Mouse (Mus musculus): ENCODE measurements at regions not wholly inside any gene's neighbourhood (a gene's known extent, or its start where the extent isn't known, plus 50 kb on each side); places are given as distances from the start of the nearest gene placed in this dataset.
"Not testable (repeated sequence)": the region's sequence is repeated elsewhere in the genome, so short reads cannot be mapped to it uniquely, and the experiment has no call there.

DNA sequence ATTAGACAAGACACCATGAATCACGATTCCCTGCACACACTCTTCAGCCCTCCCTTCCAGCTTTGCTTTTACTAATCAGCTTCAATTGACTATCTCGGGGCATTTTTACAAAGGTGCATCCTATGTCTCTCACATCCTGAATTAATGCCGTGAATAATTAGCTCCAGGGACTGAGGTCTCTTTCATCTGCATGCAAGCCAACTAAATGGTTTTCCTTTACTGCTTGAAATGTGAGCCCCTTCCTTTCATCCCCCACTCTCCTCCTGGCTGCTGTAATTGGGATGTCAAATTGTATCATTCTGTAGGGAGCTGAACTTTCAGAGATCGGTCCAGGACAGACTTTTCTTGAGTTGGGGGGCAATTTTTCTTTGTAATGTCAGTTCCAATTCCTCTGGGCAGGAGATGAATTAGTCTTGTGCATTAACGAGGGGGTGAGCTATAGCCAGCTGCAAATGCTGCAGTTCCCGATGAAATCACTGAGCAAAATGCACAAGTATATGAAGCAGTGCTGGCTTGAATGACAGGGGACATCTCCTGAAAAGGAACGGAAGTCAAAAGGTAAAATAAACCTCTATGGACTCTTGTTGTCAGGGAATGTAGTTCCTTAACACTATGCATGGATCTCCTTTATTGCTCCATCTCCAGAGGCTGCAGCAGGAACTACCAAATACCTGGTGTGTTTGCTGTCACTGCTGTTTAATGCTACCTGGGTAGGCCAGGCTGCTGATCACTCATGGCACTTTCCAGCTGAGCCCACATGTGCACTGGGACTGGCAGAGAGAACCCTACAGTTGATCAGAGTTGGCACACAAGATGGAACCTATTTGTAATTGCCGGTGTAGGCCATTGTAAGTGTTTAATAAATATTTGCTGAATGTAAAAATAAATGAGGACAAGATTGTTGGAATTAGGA lies 1420.2 kb upstream of the Gm7489 start:
- no peaks in the 10 kb centered on the region for H3K9me3 ChIP-seq (ENCODE audit: low read length)
- TF ChIP-seq POU5F1 (IDR thresholded peaks at IDR 0.05; ENCODE audit: borderline replicate concordance, low read length) (no peak), CTCF (conservative IDR thresholded peaks at IDR 0.05; ENCODE audit: low read length) (no peak), NANOG (IDR thresholded peaks at IDR 0.05; ENCODE audit: borderline replicate concordance, low read length) (no peak)

GRCm38 (mm10) chr15:52478124-52478523 lies 1406.6 kb upstream of the Gm7489 start:
- H3K4me1 ChIP-seq (replicated peaks; ENCODE audit: low read depth, low read length); H3K27me3 ChIP-seq (ENCODE audit: insufficient read depth, low read length); H3K36me3 ChIP-seq (ENCODE audit: insufficient read depth, low read length): not testable (repeated sequence)
- peak overlapping the region; percentile 43 for H3K4me3 ChIP-seq (replicated peaks; ENCODE audit: low read length)
- peaks cover 12% of the 10 kb centered on the region for H3K9me3 ChIP-seq (ENCODE audit: low read length)

More for the DNA sequence above, 1420.2 kb upstream of the Gm7489 start:
- Histone ChIP-seq H3K4me3 (replicated peaks; ENCODE audit: low read length) (no peak overlapping the region), H3K4me1 (replicated peaks; ENCODE audit: low read depth, low read length) (peaks cover 28% of the 10 kb centered on the region), H3K27me3 (ENCODE audit: insufficient read depth, low read length) (no peaks in the 10 kb centered on the region), H3K36me3 (ENCODE audit: insufficient read depth, low read length) (no peaks in the 10 kb centered on the region)

GRCm38 (mm10) chr15:52480834-52481233 lies 1403.9 kb upstream of the Gm7489 start:
- Histone ChIP-seq H3K4me3 (replicated peaks; ENCODE audit: low read length) (no peak overlapping the region), H3K9me3 (ENCODE audit: low read length) (peaks cover 4% of the 10 kb centered on the region), H3K36me3 (ENCODE audit: insufficient read depth, low read length) (no peaks in the 10 kb centered on the region), H3K4me1 (replicated peaks; ENCODE audit: low read depth, low read length) (no peaks in the 10 kb centered on the region; the same call in 1 of the 2 replicates), H3K27me3 (ENCODE audit: insufficient read depth, low read length) (peaks cover 7% of the 10 kb centered on the region; the same call in 1 of the 2 replicates)
- no peak for TF ChIP-seq POU5F1 (IDR thresholded peaks at IDR 0.05; ENCODE audit: borderline replicate concordance, low read length)

DNA sequence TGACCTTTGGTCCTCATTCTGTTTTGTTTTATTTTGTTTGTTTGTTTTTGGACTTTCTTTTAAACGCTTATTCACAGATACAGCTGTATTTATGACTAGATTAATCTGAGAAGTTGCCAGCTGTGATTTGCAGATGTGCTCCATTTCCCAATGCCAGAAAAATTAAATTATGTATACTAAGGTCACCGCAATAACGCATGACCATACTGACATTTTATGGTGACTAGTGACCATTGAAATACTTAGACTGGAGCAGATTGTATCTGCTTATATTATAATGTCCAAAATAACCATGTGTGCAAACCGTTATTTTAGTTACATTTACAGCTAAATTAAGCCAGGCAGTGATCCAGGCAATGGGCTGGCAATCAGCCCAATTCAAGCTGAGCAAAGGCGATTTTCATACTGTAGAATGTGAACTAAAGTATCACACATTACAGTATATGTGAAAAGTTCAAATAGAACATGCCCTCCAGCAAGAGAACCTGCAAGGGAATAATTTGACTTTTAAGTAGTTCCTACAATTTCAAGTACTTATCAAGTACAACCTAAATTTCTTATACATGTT lies 1401.0 kb upstream of the Gm7489 start:
- Histone ChIP-seq H3K4me3 (replicated peaks; ENCODE audit: low read length) (no peak overlapping the region), H3K9me3 (ENCODE audit: low read length) (no peaks in the 10 kb centered on the region), H3K4me1 (replicated peaks; ENCODE audit: low read depth, low read length) (no peaks in the 10 kb centered on the region; the same call in 1 of the 2 replicates), H3K27me3 (ENCODE audit: insufficient read depth, low read length) (peaks cover under 1% of the 10 kb centered on the region; the same call in 1 of the 2 replicates), H3K36me3 (ENCODE audit: insufficient read depth, low read length) (no peaks in the 10 kb centered on the region)
- no peak for TF ChIP-seq NANOG (IDR thresholded peaks at IDR 0.05; ENCODE audit: borderline replicate concordance, low read length)
- TF ChIP-seq CTCF (conservative IDR thresholded peaks at IDR 0.05; ENCODE audit: low read length), result no peak
- no peak for TF ChIP-seq POU5F1 (IDR thresholded peaks at IDR 0.05; ENCODE audit: borderline replicate concordance, low read length)

DNA sequence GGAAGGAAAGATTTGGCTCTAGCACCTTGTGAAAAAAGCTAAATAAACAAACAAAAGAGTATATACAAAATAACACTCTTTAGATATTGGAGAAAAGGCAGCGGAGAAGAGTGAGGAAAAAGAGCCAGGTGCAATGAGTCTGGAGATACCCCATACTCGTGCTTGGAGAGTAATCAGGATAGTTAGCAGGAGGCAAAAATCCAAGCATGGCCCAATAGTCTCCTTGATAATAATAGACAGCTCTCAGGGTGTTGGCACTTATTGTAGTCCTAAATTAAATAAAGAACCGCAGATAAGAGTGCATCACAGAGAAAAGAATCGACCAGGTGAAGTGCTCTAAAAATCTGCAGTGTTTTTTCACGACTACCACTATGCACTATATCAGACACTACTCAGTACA lies 1400.4 kb upstream of the Gm7489 start:
- no peaks in the 10 kb centered on the region for H3K36me3 ChIP-seq (ENCODE audit: insufficient read depth, low read length)
- H3K27me3 ChIP-seq (ENCODE audit: insufficient read depth, low read length), result no peaks in the 10 kb centered on the region
- TF ChIP-seq CTCF (conservative IDR thresholded peaks at IDR 0.05; ENCODE audit: low read length) (no peak), NANOG (IDR thresholded peaks at IDR 0.05; ENCODE audit: borderline replicate concordance, low read length) (no peak), POU5F1 (IDR thresholded peaks at IDR 0.05; ENCODE audit: borderline replicate concordance, low read length) (no peak)
- no peaks in the 10 kb centered on the region for H3K9me3 ChIP-seq (ENCODE audit: low read length)
- no peaks in the 10 kb centered on the region for H3K4me1 ChIP-seq (replicated peaks; ENCODE audit: low read depth, low read length)
- H3K4me3 ChIP-seq (replicated peaks; ENCODE audit: low read length), result no peak overlapping the region

DNA sequence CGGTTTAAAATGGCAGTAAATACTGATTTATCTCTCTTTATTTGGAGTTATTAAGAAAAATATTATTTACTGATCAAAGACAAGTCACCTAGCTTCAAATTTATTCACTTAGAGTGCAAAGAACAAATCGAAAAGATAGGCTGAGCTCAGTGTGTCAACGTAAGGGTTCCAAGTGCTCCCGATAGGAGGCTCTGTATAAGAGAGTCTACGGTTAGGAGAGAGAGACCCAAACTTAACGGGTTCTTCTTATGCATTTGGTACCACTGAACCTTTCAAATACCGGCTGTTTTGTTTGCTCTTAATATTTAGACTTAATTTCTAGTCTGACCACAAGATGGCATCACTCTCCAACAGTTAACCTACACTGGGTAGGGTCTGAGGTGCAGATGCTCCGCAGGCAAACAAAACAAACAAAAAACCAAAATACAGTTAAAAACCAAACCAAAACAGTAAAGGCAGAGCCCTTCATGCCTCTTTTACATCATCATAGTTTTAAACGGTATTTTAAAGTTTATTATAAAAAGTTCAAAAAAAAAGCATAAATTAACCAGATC lies 1379.4 kb upstream of the Gm7489 start:
- peaks cover 4% of the 10 kb centered on the region; the same call in 1 of the 2 replicates for H3K27me3 ChIP-seq (ENCODE audit: insufficient read depth, low read length)
- no peaks in the 10 kb centered on the region for H3K9me3 ChIP-seq (ENCODE audit: low read length)
- TF ChIP-seq CTCF (conservative IDR thresholded peaks at IDR 0.05; ENCODE audit: low read length) (no peak; the same call in 1 of the 2 replicates), POU5F1 (IDR thresholded peaks at IDR 0.05; ENCODE audit: borderline replicate concordance, low read length) (no peak), NANOG (IDR thresholded peaks at IDR 0.05; ENCODE audit: borderline replicate concordance, low read length) (no peak)
- no peak overlapping the region for H3K4me3 ChIP-seq (replicated peaks; ENCODE audit: low read length)
- H3K36me3 ChIP-seq (ENCODE audit: insufficient read depth, low read length), result no peaks in the 10 kb centered on the region
- no peaks in the 10 kb centered on the region for H3K4me1 ChIP-seq (replicated peaks; ENCODE audit: low read depth, low read length)

- Histone ChIP-seq H3K9me3 (ENCODE audit: low read length) (no peaks in the 10 kb centered on the region), H3K4me3 (replicated peaks; ENCODE audit: low read length) (no peak overlapping the region), H3K4me1 (replicated peaks; ENCODE audit: low read depth, low read length) (no peaks in the 10 kb centered on the region), H3K36me3 (ENCODE audit: insufficient read depth, low read length) (no peaks in the 10 kb centered on the region), H3K27me3 (ENCODE audit: insufficient read depth, low read length) (peaks cover 4% of the 10 kb centered on the region; the same call in 1 of the 2 replicates)
- TF ChIP-seq POU5F1 (IDR thresholded peaks at IDR 0.05; ENCODE audit: borderline replicate concordance, low read length), result no peak
- TF ChIP-seq NANOG (IDR thresholded peaks at IDR 0.05; ENCODE audit: borderline replicate concordance, low read length), result no peak
- TF ChIP-seq CTCF (conservative IDR thresholded peaks at IDR 0.05; ENCODE audit: low read length), result peak; percentile 68
These were observed 1377.8 kb upstream of the Gm7489 start for GRCm38 (mm10) chr15:52506930-52507329.

GRCm38 (mm10) chr15:52508609-52509008 lies 1376.1 kb upstream of the Gm7489 start:
- no peaks in the 10 kb centered on the region for H3K9me3 ChIP-seq (ENCODE audit: low read length)
- no peak for TF ChIP-seq NANOG (IDR thresholded peaks at IDR 0.05; ENCODE audit: borderline replicate concordance, low read length)
- H3K4me1 ChIP-seq (replicated peaks; ENCODE audit: low read depth, low read length), result no peaks in the 10 kb centered on the region
- no peak overlapping the region for H3K4me3 ChIP-seq (replicated peaks; ENCODE audit: low read length)
- peaks cover 4% of the 10 kb centered on the region; the same call in 1 of the 2 replicates for H3K27me3 ChIP-seq (ENCODE audit: insufficient read depth, low read length)
- no peaks in the 10 kb centered on the region for H3K36me3 ChIP-seq (ENCODE audit: insufficient read depth, low read length)

All from E14TG2a.4 (cell line).